Mouse (Mus musculus) spleen, postnatal 14 days (tissue): ENCODE data around the gene Slc10a1.
A peak's percentile ranks its signal among the peaks of the same experiment; 100 is the strongest.

ENCODE experiments used
- DNase-seq, 2 experiments: peaks; one replicate each; pipeline ENCODE4 v3.0.0; 2021 to 2022; ENCODE audit warnings: low spot score in 2 of 2

Gene Slc10a1

GRCm38 (mm10) chr12:80968605-80969004, at the start of gene Slc10a1:
Slc10a1 (minus strand) TSS chr12:80968705.
- no peak for DNase-seq

- DNase-seq: no peak
Measured at GRCm38 (mm10) chr12:81017624-81018023, 49.1 kb upstream of the Slc10a1 start.

- no peak for DNase-seq
Measured at GRCm38 (mm10) chr12:81013496-81013895, 45.0 kb upstream of the Slc10a1 start.

GRCm38 (mm10) chr12:81011994-81012393, 43.5 kb upstream of the Slc10a1 start:
- no peak for DNase-seq

- DNase-seq: no peak
Measured at GRCm38 (mm10) chr12:81009813-81010212, 41.3 kb upstream of the Slc10a1 start.

- DNase-seq: no peak
Measured at GRCm38 (mm10) chr12:81002841-81003635, 34.5 kb upstream of the Slc10a1 start.

GRCm38 (mm10) chr12:81000924-81001323, 32.4 kb upstream of the Slc10a1 start:
- no peak for DNase-seq

GRCm38 (mm10) chr12:80998528-80999221, 30.2 kb upstream of the Slc10a1 start:
- no peak for DNase-seq

GRCm38 (mm10) chr12:80997652-80998051, 29.1 kb upstream of the Slc10a1 start:
- no peak for DNase-seq

GRCm38 (mm10) chr12:80995326-80995725, 26.8 kb upstream of the Slc10a1 start:
- no peak for DNase-seq

GRCm38 (mm10) chr12:80993773-80994172, 25.3 kb upstream of the Slc10a1 start:
- DNase-seq: no peak

GRCm38 (mm10) chr12:80992540-80993122, 24.1 kb upstream of the Slc10a1 start:
- DNase-seq: no peak

GRCm38 (mm10) chr12:80991806-80992205, 23.3 kb upstream of the Slc10a1 start:
- DNase-seq: peak in 1 of 2 experiments; percentile 16

GRCm38 (mm10) chr12:80990901-80991445, 22.5 kb upstream of the Slc10a1 start:
- DNase-seq: no peak

GRCm38 (mm10) chr12:80988286-80988685, 19.8 kb upstream of the Slc10a1 start:
- DNase-seq: no peak

GRCm38 (mm10) chr12:80986628-80987027, 18.1 kb upstream of the Slc10a1 start:
- DNase-seq: no peak

GRCm38 (mm10) chr12:80983695-80984094, 15.2 kb upstream of the Slc10a1 start:
- DNase-seq: no peak

- peak in 1 of 2 experiments; percentile 64 for DNase-seq
Measured at GRCm38 (mm10) chr12:80982326-80982725, 13.8 kb upstream of the Slc10a1 start.

- no peak for DNase-seq
Measured at GRCm38 (mm10) chr12:80975939-80976671, 7.6 kb upstream of the Slc10a1 start.

- DNase-seq: no peak
Measured at GRCm38 (mm10) chr12:80971756-80972155, 3.3 kb upstream of the Slc10a1 start.

- no peak for DNase-seq
Measured at GRCm38 (mm10) chr12:80970181-80970705, 1.7 kb upstream of the Slc10a1 start.
